Mouse (Mus musculus) E14TG2a.4 (cell line): ENCODE data around the gene Vcam1.

Experiments
- H3K27me3 ChIP-seq: 2 replicates; pipeline ENCODE4 v1.6.1; 2014; ENCODE audit warnings: low read length, control low read depth; ENCODE audit not compliant: insufficient read depth
- H3K36me3 ChIP-seq: 2 replicates; pipeline ENCODE4 v1.6.1; 2014; ENCODE audit warnings: low read length, control low read depth; ENCODE audit not compliant: insufficient read depth
- H3K4me1 ChIP-seq: replicated peaks from 2 replicates; pipeline ENCODE4 v1.6.1; 2014; ENCODE audit warnings: low read depth, low read length, control low read depth
- H3K4me3 ChIP-seq: replicated peaks from 2 replicates; pipeline ENCODE4 v1.5.1; 2014; ENCODE audit warnings: mild to moderate bottlenecking, low read length
- H3K9me3 ChIP-seq: 2 replicates; pipeline ENCODE4 v1.6.1; 2014; ENCODE audit warnings: low read length, control low read depth
- CTCF ChIP-seq: conservative IDR thresholded peaks from 2 replicates; pipeline ENCODE4 v1.5.1; 2014; ENCODE audit warnings: low read length
- NANOG ChIP-seq: IDR thresholded peaks from 2 replicates; pipeline ENCODE4 v1.6.1; 2014; ENCODE audit warnings: borderline replicate concordance, low read length, mixed read lengths
- POU5F1 ChIP-seq: IDR thresholded peaks from 2 replicates; pipeline ENCODE4 v1.6.1; 2014; ENCODE audit warnings: low read length, borderline replicate concordance

The Vcam1 gene

DNA sequence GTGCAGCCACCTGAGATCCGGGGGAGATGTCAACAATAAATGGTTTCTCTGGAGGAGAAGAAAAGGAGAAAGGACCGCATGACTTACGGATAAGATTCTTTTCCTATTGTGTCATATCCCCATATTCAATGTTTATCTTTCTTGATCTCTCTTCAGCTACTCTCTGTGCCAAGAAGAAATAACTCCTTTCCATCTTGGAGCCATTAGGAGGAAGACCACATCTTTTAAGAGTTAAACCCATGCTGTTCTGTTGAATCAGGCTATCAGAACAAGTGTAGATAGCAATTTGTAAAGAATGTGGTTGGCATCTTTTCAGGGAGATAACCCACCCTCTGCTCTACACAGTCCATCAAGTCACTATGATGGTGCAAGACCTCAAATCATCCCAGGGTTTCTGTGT lies 8.5 kb downstream of the Vcam1 start:
- Histone ChIP-seq H3K4me3 (no peak overlapping the region), H3K27me3 (no peaks in the 10 kb centered on the region), H3K4me1 (no peaks in the 10 kb centered on the region), H3K36me3 (no peaks in the 10 kb centered on the region), H3K9me3 (no peaks in the 10 kb centered on the region)
- TF ChIP-seq CTCF (no peak), NANOG (no peak), POU5F1 (no peak)

DNA sequence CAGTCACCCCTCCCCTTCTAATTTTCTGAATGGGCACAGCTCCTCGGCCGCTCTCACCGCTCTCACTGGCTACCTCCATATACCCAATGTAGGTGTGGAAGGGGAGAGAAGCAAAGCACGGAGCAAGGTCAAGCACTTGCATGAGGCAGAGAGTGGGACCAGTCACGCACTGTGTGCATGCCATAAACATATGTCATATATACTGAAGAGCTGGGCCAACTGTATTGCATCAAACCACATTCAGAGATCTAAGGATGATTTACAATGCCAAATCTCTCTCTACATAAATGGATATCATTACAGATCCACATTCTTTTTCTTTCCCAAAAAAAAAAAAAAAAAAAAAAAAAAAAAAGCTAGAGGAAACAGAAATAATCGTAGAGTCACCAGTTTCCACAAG lies 9.1 kb downstream of the Vcam1 start:
- TF ChIP-seq POU5F1, result no peak
- TF ChIP-seq NANOG, result no peak
- TF ChIP-seq CTCF, result no peak
- H3K36me3 ChIP-seq, result no peaks in the 10 kb centered on the region
- H3K4me3 ChIP-seq, result no peak overlapping the region
- no peaks in the 10 kb centered on the region for H3K9me3 ChIP-seq
- H3K4me1 ChIP-seq, result no peaks in the 10 kb centered on the region
- H3K27me3 ChIP-seq, result no peaks in the 10 kb centered on the region

DNA sequence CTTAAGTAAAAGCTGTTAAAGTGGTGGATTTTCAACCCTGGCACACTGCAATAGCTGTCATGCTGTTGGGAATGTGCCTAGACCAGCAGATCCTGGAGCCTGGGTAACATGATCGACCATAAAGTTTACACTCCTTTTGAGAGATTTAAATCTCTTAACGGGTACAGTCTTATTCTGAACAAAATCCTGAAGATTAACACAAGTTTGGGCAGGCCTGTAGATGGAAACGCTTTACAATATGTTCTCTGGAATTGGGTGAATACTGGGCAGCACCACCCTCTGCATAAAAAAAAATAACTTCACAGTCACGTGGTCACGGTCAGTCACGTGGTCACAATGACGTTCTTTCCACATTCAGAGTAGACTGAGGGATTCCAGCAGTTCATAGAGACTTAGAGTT lies 10.3 kb downstream of the Vcam1 start:
- H3K4me3 ChIP-seq, result no peak overlapping the region
- H3K9me3 ChIP-seq, result no peaks in the 10 kb centered on the region
- no peaks in the 10 kb centered on the region for H3K36me3 ChIP-seq
- H3K4me1 ChIP-seq, result no peaks in the 10 kb centered on the region
- no peaks in the 10 kb centered on the region for H3K27me3 ChIP-seq
- no peak for TF ChIP-seq CTCF
- TF ChIP-seq POU5F1, result no peak
- no peak for TF ChIP-seq NANOG

DNA sequence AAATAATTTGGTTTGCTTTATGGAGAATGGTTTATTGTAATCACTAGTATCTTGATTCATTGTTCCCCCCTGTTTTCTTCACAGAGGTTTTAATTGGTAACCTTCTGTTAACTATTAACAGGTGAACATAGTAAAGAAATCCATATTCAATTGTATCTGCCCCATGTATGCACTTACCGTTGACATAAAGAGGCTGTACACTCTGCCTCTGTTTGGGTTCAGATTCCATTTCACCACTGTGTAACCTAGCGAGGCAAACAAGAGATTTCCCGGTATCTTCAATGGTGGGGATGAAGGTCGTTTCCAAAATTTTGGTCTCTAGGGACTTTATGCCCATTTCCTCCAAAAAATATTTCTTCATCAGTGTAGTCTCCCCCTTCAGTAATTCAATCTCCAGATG lies 12.4 kb downstream of the Vcam1 start:
- TF ChIP-seq NANOG (no peak), CTCF (no peak), POU5F1 (no peak)
- Histone ChIP-seq H3K4me1 (peaks cover 5% of the 10 kb centered on the region), H3K27me3 (no peaks in the 10 kb centered on the region), H3K36me3 (no peaks in the 10 kb centered on the region), H3K4me3 (no peak overlapping the region), H3K9me3 (no peaks in the 10 kb centered on the region)

DNA sequence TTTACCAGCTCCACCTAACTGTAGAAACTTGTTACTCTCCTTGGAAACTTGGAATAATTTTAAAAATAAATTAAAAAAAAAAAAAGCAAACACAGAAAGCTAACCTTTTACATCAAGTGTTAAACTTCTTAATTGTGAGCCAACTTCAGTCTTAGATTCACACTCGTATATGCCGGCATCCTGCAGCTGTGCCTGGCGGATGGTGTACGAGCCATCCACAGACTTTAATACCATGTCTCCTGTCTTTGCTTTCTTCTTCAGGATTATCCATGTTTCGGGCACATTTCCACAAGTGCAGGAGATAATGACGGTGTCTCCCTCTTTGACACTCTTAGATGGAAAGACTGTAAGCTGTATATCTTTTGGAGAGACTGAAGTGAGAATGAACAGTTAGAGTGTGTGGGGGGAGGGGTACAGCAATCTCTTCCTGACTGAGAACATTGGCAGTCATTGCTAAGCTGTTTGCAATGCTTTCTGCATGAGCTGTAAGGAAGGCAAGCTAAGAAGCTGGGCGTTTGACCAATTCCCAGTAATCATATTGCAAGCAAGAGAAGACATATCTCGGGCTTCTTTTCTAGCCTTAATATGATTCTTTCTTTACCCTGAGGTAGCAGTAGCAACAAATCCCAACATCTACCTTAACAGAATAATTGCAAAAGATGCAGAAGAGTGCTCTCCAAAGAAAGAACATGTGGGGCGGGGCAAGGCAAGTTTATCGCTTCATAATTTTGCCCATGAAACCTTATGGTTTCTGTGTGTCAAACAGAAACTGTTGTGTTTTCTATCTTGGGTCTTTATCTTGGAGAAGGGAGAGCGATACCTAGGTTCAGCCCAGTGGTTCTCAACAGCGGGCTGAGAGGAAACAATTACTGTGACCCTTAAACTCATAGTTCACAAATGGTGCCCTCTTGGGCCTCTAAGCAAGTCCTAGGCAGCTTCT lies 15.0 kb downstream of the Vcam1 start:
- Histone ChIP-seq H3K27me3 (no peaks in the 10 kb centered on the region), H3K36me3 (no peaks in the 10 kb centered on the region), H3K9me3 (no peaks in the 10 kb centered on the region), H3K4me1 (peaks cover 5% of the 10 kb centered on the region), H3K4me3 (no peak overlapping the region)
- TF ChIP-seq NANOG (no peak), CTCF (no peak), POU5F1 (no peak)

DNA sequence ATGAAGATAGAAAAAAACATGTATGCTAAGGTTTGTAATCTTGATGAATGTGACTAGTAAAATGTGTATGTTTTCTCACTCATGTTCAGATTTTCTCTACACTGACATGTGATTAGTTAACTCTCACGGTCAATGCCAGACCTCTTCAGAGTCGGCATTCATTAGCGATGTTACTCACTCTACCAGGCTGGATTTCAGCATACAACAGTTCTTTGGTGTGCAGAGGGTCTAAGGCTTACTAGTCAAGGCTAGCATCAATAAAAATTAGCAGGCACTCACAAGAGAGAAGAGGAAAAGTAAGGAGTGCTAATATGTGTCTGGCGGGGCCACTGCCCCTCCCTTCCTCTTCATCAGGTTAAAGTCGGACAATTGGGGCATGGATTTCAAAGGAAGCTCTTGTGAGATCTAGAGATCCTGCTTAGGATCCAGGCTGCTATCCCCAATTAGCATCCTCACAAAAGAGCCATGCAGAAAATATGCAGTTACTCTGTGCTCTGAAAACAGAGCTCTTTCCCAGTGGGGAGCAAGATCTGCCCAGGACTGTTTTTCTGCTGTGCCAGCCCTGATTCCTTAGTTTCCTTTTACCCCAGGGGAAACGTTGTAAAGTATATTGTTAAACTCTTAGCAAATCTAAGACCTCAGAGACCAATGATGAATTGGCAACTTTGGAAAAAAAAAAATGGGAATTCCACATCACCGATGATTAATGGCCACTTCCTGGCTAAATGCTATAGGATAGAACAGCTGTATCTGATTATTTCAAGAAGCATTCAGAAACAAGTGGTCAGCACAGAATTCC lies 15.8 kb downstream of the Vcam1 start:
- no peak for TF ChIP-seq POU5F1
- TF ChIP-seq CTCF, result no peak
- no peak for TF ChIP-seq NANOG

DNA sequence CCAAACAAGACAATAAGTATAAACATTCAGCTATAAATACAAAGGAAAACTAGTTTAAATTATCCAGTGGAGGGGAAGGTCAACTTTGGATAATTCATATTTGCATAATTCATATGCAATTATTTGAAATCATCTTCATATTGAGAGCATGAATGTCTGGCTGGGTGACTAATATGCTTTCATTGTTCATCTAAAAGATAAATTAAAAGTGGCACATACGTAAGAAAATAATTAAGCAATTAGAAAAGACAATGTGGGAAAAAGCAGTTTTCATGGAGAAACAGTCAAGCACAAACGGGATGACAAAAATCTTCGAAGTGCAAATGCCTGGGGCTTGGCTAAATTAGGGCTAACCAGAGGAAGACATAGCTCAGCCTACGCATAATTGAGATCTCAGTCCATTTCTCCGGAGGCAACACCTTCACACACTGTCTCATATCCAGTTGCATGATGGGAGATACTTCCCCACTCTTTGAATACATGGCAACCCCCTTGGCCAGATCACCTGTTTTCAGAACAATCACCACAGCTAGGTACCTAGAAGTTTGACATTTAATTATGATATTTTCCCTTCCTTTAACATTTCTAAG lies 16.6 kb downstream of the Vcam1 start:
- Histone ChIP-seq H3K9me3 (no peaks in the 10 kb centered on the region), H3K27me3 (no peaks in the 10 kb centered on the region), H3K4me1 (peaks cover 5% of the 10 kb centered on the region), H3K36me3 (no peaks in the 10 kb centered on the region), H3K4me3 (no peak overlapping the region)
- TF ChIP-seq NANOG (no peak), POU5F1 (no peak), CTCF (no peak)

More for the DNA sequence above, 15.8 kb downstream of the Vcam1 start:
- H3K36me3 ChIP-seq, result no peaks in the 10 kb centered on the region
- H3K9me3 ChIP-seq, result no peaks in the 10 kb centered on the region
- no peaks in the 10 kb centered on the region for H3K27me3 ChIP-seq
- H3K4me1 ChIP-seq, result peaks cover 5% of the 10 kb centered on the region
- H3K4me3 ChIP-seq, result no peak overlapping the region

DNA sequence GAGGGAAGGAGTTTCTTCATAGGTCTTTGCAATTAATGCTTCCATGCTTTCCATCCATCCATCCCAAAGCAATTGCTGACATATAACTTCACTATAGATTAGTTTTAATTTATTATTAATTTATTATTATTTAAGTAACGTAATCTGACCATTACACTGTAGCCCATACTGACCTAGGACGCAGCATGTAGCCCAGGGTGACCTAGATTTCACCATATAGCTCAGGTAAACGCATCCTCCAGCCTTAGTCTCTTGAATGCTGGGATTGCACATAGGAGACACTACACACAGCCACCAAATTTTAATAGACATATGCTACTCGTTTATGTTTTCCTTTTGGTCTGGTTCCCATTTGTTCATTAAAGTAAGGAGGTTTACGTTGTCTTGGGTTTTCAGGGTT lies 23.8 kb downstream of the Vcam1 start:
- TF ChIP-seq CTCF (no peak), NANOG (no peak), POU5F1 (no peak)

More for the DNA sequence above, 23.8 kb downstream of the Vcam1 start:
- Histone ChIP-seq H3K36me3 (no peaks in the 10 kb centered on the region), H3K4me3 (no peak overlapping the region), H3K4me1 (no peaks in the 10 kb centered on the region), H3K27me3 (no peaks in the 10 kb centered on the region; the same call in 1 of the 2 replicates), H3K9me3 (no peaks in the 10 kb centered on the region)
